Mouse (Mus musculus): ENCODE measurements at regions not wholly inside any gene's neighbourhood (a gene's known extent, or its start where the extent isn't known, plus 50 kb on each side); places are given as distances from the start of the nearest gene placed in this dataset.

GRCm38 (mm10) chr16:86389063-86389723, 487.6 kb upstream of the Adamts5 start:
- Histone ChIP-seq H3K4me1 (ENCODE audit: control insufficient read depth in 1 of 2, insufficient read depth in 2 of 2) (peaks cover 0 to 7% of the 10 kb centered on the region in 2 experiments; a peak in 2 of 4 replicates), H3K9me3 (replicated peaks; ENCODE audit: low read length) (no peaks in the 10 kb centered on the region), H3K79me2 (replicated peaks; ENCODE audit: control insufficient read depth, extremely low read depth, insufficient read depth, poor library complexity, severe bottlenecking) (no peaks in the 10 kb centered on the region), H3K27me3 (replicated peaks) (no peaks in the 10 kb centered on the region), H3K4me3 (replicated peaks in 1 of 3; ENCODE audit: low read depth in 2 of 3, low read length in 2 of 3, poor library complexity in 1 of 3) (no peak overlapping the region), H3K4me2 (ENCODE audit: insufficient read depth, low read depth, poor library complexity, severe bottlenecking) (no peak overlapping the region), H3K9ac (ENCODE audit: insufficient read depth, low read depth) (no peak overlapping the region), H3K27ac (ENCODE audit: insufficient read depth, low read depth) (no peak overlapping the region), H3K36me3 (replicated peaks in 1 of 2; ENCODE audit: control insufficient read depth in 1 of 2, insufficient read depth in 1 of 2, low read length in 1 of 2) (no peaks in the 10 kb centered on the region)
- dilution Hi-C loops (cut with MboI; ENCODE audit: extremely low pct_ligation_motif_present, extremely low pct_unique_long_range_greater_than_20kb, low sequenced_read_pairs) = no loop called here
- no peak for TF ChIP-seq JUND (conservative IDR thresholded peaks at IDR 0.05; ENCODE audit: low read depth, low read length)
- TF ChIP-seq CTCF (conservative IDR thresholded peaks at IDR 0.05 in 1 of 2, IDR thresholded peaks at IDR 0.05 in 1 of 2; ENCODE audit: low read depth in 2 of 2, low read length in 2 of 2) = no peak
- TF ChIP-seq RCOR1 (conservative IDR thresholded peaks at IDR 0.05; ENCODE audit: low read depth, low read length) = no peak
- no peak for TF ChIP-seq SIN3A (IDR thresholded peaks at IDR 0.05; ENCODE audit: low read length)
- no peak for TF ChIP-seq E2F4 (IDR thresholded peaks at IDR 0.05; ENCODE audit: insufficient replicate concordance, low read depth, low read length)
- TF ChIP-seq TCF12 (IDR thresholded peaks at IDR 0.05; ENCODE audit: low read depth, low read length) = no peak
- TF ChIP-seq BHLHE40 (IDR thresholded peaks at IDR 0.05; ENCODE audit: low read depth, low read length) = no peak
- TF ChIP-seq USF2 (conservative IDR thresholded peaks at IDR 0.05; ENCODE audit: low read depth, low read length) = no peak
- no peak for TF ChIP-seq NRF1 (IDR thresholded peaks at IDR 0.05; ENCODE audit: low read depth, low read length)
- TF ChIP-seq ETS1 (conservative IDR thresholded peaks at IDR 0.05; ENCODE audit: low read depth, low read length) = no peak
- no peak for TF ChIP-seq CHD1 (IDR thresholded peaks at IDR 0.05; ENCODE audit: low read depth, low read length)
- TF ChIP-seq ZKSCAN1 (IDR thresholded peaks at IDR 0.05; ENCODE audit: borderline replicate concordance, low read depth, low read length) = no peak
- no peak for TF ChIP-seq POLR2A (IDR thresholded peaks at IDR 0.05; ENCODE audit: low read depth, low read length)
- in situ Hi-C loops (cut with MboI; ENCODE audit: low pct_ligation_motif_present, low pct_unique_long_range_greater_than_20kb, low sequenced_read_pairs) = no loop called here
- DNase-seq (ENCODE audit: extremely low read depth) = no peak

- Histone ChIP-seq H3K9me3 (replicated peaks; ENCODE audit: low read length) (no peaks in the 10 kb centered on the region), H3K27me3 (replicated peaks) (no peaks in the 10 kb centered on the region), H3K4me1 (ENCODE audit: control insufficient read depth in 1 of 2, insufficient read depth in 2 of 2) (peaks cover 0 to 10% of the 10 kb centered on the region in 2 experiments; a peak in 2 of 4 replicates), H3K4me3 (replicated peaks in 1 of 3; ENCODE audit: low read depth in 2 of 3, low read length in 2 of 3, poor library complexity in 1 of 3) (no peak overlapping the region), H3K27ac (ENCODE audit: insufficient read depth, low read depth) (no peak overlapping the region), H3K36me3 (replicated peaks in 1 of 2; ENCODE audit: control insufficient read depth in 1 of 2, insufficient read depth in 1 of 2, low read length in 1 of 2) (no peaks in the 10 kb centered on the region), H3K4me2 (ENCODE audit: insufficient read depth, low read depth, poor library complexity, severe bottlenecking) (no peak overlapping the region), H3K9ac (ENCODE audit: insufficient read depth, low read depth) (no peak overlapping the region), H3K79me2 (replicated peaks; ENCODE audit: control insufficient read depth, extremely low read depth, insufficient read depth, poor library complexity, severe bottlenecking) (no peaks in the 10 kb centered on the region)
- TF ChIP-seq CHD1 (IDR thresholded peaks at IDR 0.05; ENCODE audit: low read depth, low read length) (no peak), JUND (conservative IDR thresholded peaks at IDR 0.05; ENCODE audit: low read depth, low read length) (no peak), POLR2A (IDR thresholded peaks at IDR 0.05; ENCODE audit: low read depth, low read length) (no peak), MAFK (IDR thresholded peaks at IDR 0.05; ENCODE audit: insufficient replicate concordance, low read length) (no peak), CTCF (conservative IDR thresholded peaks at IDR 0.05 in 1 of 2, IDR thresholded peaks at IDR 0.05 in 1 of 2; ENCODE audit: low read depth in 2 of 2, low read length in 2 of 2) (no peak), USF2 (conservative IDR thresholded peaks at IDR 0.05; ENCODE audit: low read depth, low read length) (no peak), JUN (IDR thresholded peaks at IDR 0.05; ENCODE audit: insufficient read depth, low read depth, low read length) (no peak), KAT2A (IDR thresholded peaks at IDR 0.05; ENCODE audit: insufficient replicate concordance, low read length) (no peak), MAZ (IDR thresholded peaks at IDR 0.05; ENCODE audit: low read depth, low read length) (no peak), CHD2 (IDR thresholded peaks at IDR 0.05; ENCODE audit: low read length) (no peak), EP300 (IDR thresholded peaks at IDR 0.05; ENCODE audit: low read length) (no peak), ZC3H11A (IDR thresholded peaks at IDR 0.05; ENCODE audit: low read depth, low read length) (no peak), IRF4 (IDR thresholded peaks at IDR 0.05; ENCODE audit: low read depth, low read length) (no peak), TBP (conservative IDR thresholded peaks at IDR 0.05; ENCODE audit: low read depth, low read length) (no peak), RCOR1 (conservative IDR thresholded peaks at IDR 0.05; ENCODE audit: low read depth, low read length) (no peak), HCFC1 (IDR thresholded peaks at IDR 0.05; ENCODE audit: low read depth, low read length) (no peak)
- dilution Hi-C loops (cut with MboI; ENCODE audit: extremely low pct_ligation_motif_present, extremely low pct_unique_long_range_greater_than_20kb, low sequenced_read_pairs) (no loop called here), in situ Hi-C loops (cut with MboI; ENCODE audit: low pct_ligation_motif_present, low pct_unique_long_range_greater_than_20kb, low sequenced_read_pairs) (no loop called here)
- DNase-seq (ENCODE audit: extremely low read depth) = no peak
Measured at GRCm38 (mm10) chr16:86388128-86388527, 486.5 kb upstream of the Adamts5 start.

Measured in CH12.LX (cell line).